Mouse (Mus musculus): ENCODE data around the gene Srpk1. TPM values are rescaled to one million over a fixed set of nuclear protein-coding genes. Genes with fewer than 3 reads are reported as not detected.
A peak's percentile ranks its signal among the peaks of the same experiment; 100 is the strongest.
"Not testable (repeated sequence)": the region's sequence is repeated elsewhere in the genome, so short reads cannot be mapped to it uniquely, and the experiment has no call there.

The Srpk1 gene
- polyA plus RNA-seq, 1 experiment from 2014 or later = 89.1 TPM

DNA sequence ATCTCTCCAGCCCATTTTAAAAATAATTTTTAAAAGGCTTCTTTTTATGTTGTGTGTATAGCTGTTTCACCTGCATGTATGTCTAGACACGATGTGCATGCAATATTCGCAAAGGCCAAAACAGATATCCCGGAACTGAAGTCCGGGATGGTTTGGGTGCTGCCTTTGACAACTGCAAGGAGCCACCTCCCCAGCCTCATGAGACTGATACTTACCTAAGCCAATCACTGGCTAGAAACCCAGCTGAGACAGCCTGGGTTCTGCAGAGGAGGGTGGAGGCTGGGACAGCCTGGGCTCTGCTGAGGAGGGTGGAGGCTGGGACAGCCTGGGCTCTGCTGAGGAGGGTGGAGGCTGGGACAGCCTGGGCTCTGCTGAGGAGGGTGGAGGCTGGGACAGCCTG, 68.5 kb downstream of the Srpk1 start:
- ATAC-seq (ENCODE audit: low read depth); DNase-seq (ENCODE audit: low spot score); H3K27ac ChIP-seq (replicated peaks; ENCODE audit: low read depth, low read length); H3K36me3 ChIP-seq (ENCODE audit: control insufficient read depth, insufficient read depth, low read length); H3K27me3 ChIP-seq (replicated peaks; ENCODE audit: control insufficient read depth, insufficient read depth, low read length); H3K9ac ChIP-seq (ENCODE audit: low read depth, low read length); H3K4me3 ChIP-seq (ENCODE audit: low read depth, low read length); H3K4me2 ChIP-seq (ENCODE audit: low read depth, low read length); H3K9me3 ChIP-seq (ENCODE audit: control insufficient read depth, low read length): not testable (repeated sequence)
- peaks cover 14% of the 10 kb centered on the region; the same call in 1 of the 2 replicates for H3K4me1 ChIP-seq (ENCODE audit: control insufficient read depth, insufficient read depth, low read length)
- WGBS = 82% methylated on average over 4 of the region's 4 CpGs

DNA sequence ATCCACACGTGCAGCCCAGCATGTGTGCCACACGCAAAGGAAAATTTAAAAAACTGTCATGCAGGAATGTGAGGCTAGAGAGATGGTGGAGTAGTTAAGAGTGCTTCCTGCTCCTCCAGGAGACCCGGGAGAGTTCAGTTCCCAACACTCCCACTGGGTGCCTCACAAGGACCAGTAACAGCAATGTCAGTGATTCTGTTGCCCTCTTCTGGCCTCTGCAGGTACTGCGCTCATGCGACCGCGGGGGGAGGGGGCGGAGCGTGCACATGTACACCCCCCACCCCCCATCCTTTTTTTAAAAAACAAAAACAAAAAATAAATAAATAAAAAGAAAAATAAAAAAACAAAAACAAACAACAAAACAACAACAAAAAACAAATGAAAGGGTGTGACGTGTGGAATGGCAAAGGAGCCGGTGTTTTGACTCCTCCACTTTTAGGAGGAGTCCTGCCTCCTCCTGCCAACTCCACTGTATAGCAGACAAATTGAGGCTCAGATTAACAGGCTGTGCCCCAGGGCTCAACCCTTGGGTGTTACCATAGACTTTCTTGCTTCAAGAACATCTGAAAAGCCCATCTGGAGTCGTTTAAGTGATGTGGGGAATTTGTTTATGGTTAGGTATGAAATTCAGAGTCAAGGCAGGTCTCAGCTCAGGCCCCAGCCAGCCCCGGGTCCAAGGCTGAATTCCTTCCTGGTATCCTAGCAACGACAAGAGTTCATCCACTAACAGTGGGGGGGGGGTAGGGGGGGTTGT, 69.3 kb downstream of the Srpk1 start:
- no peak overlapping the region for H3K27ac ChIP-seq (replicated peaks; ENCODE audit: low read depth, low read length)
- ATAC-seq (ENCODE audit: low read depth) = peak; percentile 54; the same call in 1 of the 2 replicates
- H3K9me3 ChIP-seq (ENCODE audit: control insufficient read depth, low read length) = no peaks in the 10 kb centered on the region

DNA sequence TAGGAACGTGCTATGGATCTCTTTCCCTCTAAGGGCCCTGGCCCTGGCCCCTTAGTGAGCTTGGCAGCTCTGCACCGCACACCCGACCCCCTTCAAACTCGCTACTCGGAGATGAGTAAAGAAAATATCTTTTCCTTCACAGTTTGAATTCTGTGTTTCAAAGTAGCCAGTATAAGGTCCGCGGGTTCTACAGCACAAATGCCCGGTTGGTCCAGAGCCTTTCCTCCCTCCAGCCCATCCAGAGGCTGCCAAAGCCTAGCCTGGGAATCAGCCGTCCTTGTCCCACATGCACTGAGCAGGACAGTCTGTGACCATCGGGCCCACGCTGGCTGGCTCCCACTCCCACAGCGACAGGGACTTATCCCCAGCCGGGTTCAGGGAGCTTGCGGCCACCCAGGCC, 73.4 kb downstream of the Srpk1 start, which contains the start of gene Clpsl2:
Clpsl2 (plus strand) TSS at position 301 of the 400 bp plus-strand sequence.
- H3K4me3 ChIP-seq (ENCODE audit: low read depth, low read length) = no peak within 1 kb of the TSS
- no peak within 1 kb of the TSS for H3K9ac ChIP-seq (ENCODE audit: low read depth, low read length)
- WGBS = 70% methylated on average over 14 of the region's 14 CpGs
- no peaks in the 10 kb centered on the region for H3K9me3 ChIP-seq (ENCODE audit: control insufficient read depth, low read length)
- no peak within 1 kb of the TSS for H3K27ac ChIP-seq (replicated peaks; ENCODE audit: low read depth, low read length)
- H3K27me3 ChIP-seq (replicated peaks; ENCODE audit: control insufficient read depth, insufficient read depth, low read length) = no peaks in the 10 kb centered on the region
- H3K4me1 ChIP-seq (ENCODE audit: control insufficient read depth, insufficient read depth, low read length) = 0 out of 2 replicates have a peak, but pooled peaks cover 5% of the 10 kb centered on the region
- ATAC-seq (ENCODE audit: low read depth) = no peak
- DNase-seq (ENCODE audit: low spot score) = no peak
- H3K4me2 ChIP-seq (ENCODE audit: low read depth, low read length) = no peak within 1 kb of the TSS
- no peaks in the 10 kb centered on the region for H3K36me3 ChIP-seq (ENCODE audit: control insufficient read depth, insufficient read depth, low read length)

More for the DNA sequence above, 69.3 kb downstream of the Srpk1 start:
- H3K4me1 ChIP-seq (ENCODE audit: control insufficient read depth, insufficient read depth, low read length) = peaks cover 14% of the 10 kb centered on the region; the same call in 1 of the 2 replicates
- no peak overlapping the region for H3K9ac ChIP-seq (ENCODE audit: low read depth, low read length)
- no peaks in the 10 kb centered on the region for H3K27me3 ChIP-seq (replicated peaks; ENCODE audit: control insufficient read depth, insufficient read depth, low read length)
- 2% methylated on average over 14 of the region's 14 CpGs for WGBS
- no peaks in the 10 kb centered on the region for H3K36me3 ChIP-seq (ENCODE audit: control insufficient read depth, insufficient read depth, low read length)
- H3K4me3 ChIP-seq (ENCODE audit: low read depth, low read length) = no peak overlapping the region
- DNase-seq (ENCODE audit: low spot score) = peak; percentile 90
- no peak overlapping the region for H3K4me2 ChIP-seq (ENCODE audit: low read depth, low read length)

DNA sequence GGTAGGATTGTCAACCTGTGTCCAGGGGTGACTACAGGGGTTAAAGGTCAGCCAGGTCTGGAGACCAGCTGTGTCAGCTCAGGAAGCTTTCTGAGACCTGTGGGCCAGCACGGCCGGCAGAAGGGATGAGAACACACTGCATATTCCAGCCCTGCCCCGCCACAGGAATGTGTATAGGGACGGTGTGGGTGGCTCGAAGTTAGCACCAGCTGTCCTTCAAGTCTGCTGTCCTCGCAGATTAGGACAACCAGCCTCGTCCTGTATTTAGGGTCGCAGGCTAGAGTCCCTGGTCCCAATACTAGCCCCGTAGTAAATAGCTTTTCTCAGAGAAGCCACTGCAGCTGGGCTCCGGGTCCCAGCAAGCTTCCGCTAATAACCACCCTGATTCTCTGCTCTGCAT, 74.0 kb downstream of the Srpk1 start:
- 0 out of 2 replicates have a peak, but pooled peaks cover 5% of the 10 kb centered on the region for H3K4me1 ChIP-seq (ENCODE audit: control insufficient read depth, insufficient read depth, low read length)

GRCm38 (mm10) chr17:28546925-28547324, 75.6 kb downstream of the Srpk1 start:
- DNase-seq (ENCODE audit: low spot score) (no peak), ATAC-seq (ENCODE audit: low read depth) (no peak)
- no peaks in the 10 kb centered on the region for H3K4me1 ChIP-seq (ENCODE audit: control insufficient read depth, insufficient read depth, low read length)
- no peak overlapping the region for H3K9ac ChIP-seq (ENCODE audit: low read depth, low read length)
- no peaks in the 10 kb centered on the region for H3K36me3 ChIP-seq (ENCODE audit: control insufficient read depth, insufficient read depth, low read length)
- H3K27me3 ChIP-seq (replicated peaks; ENCODE audit: control insufficient read depth, insufficient read depth, low read length) = no peaks in the 10 kb centered on the region
- no peak overlapping the region for H3K4me3 ChIP-seq (ENCODE audit: low read depth, low read length)
- no peak overlapping the region for H3K4me2 ChIP-seq (ENCODE audit: low read depth, low read length)
- H3K27ac ChIP-seq (replicated peaks; ENCODE audit: low read depth, low read length) = no peak overlapping the region
- H3K9me3 ChIP-seq (ENCODE audit: control insufficient read depth, low read length) = peaks cover under 1% of the 10 kb centered on the region; the same call in 1 of the 2 replicates
- WGBS = 84% methylated on average over 1 of the region's 1 CpGs

More for the DNA sequence above, 74.0 kb downstream of the Srpk1 start:
- Histone ChIP-seq H3K27ac (replicated peaks; ENCODE audit: low read depth, low read length) (no peak overlapping the region), H3K4me2 (ENCODE audit: low read depth, low read length) (no peak overlapping the region), H3K27me3 (replicated peaks; ENCODE audit: control insufficient read depth, insufficient read depth, low read length) (no peaks in the 10 kb centered on the region), H3K4me3 (ENCODE audit: low read depth, low read length) (no peak overlapping the region), H3K9me3 (ENCODE audit: control insufficient read depth, low read length) (no peaks in the 10 kb centered on the region), H3K9ac (ENCODE audit: low read depth, low read length) (no peak overlapping the region), H3K36me3 (ENCODE audit: control insufficient read depth, insufficient read depth, low read length) (no peaks in the 10 kb centered on the region)
- WGBS = 58% methylated on average over 10 of the region's 11 CpGs
- ATAC-seq (ENCODE audit: low read depth) = no peak
- no peak for DNase-seq (ENCODE audit: low spot score)

DNA sequence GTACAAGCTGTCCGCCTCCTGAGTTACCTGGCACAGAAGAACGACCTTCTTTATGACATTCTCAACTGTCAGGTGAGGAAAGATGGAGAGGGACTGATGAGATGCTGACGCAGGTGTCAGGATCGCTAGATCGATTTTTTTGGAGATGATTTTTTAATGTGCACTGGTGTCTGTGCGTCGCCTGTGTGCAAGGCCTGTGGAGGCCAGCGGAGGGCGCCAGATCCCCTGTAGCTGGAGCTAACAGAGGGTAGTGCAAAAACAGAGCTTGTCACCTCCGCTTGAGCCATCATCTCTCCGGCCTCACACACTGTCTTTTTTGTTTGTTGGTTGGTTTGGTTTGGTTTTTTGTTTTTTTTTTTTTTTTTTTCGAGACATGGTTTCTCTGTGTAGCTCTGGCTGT, 84.6 kb downstream of the Srpk1 start:
- DNase-seq (ENCODE audit: low spot score) (no peak), ATAC-seq (ENCODE audit: low read depth) (no peak)
- 44% methylated on average over 12 of the region's 12 CpGs for WGBS
- no peaks in the 10 kb centered on the region for H3K4me1 ChIP-seq (ENCODE audit: control insufficient read depth, insufficient read depth, low read length)
- no peak overlapping the region for H3K4me2 ChIP-seq (ENCODE audit: low read depth, low read length)
- no peaks in the 10 kb centered on the region for H3K36me3 ChIP-seq (ENCODE audit: control insufficient read depth, insufficient read depth, low read length)
- peaks cover 30% of the 10 kb centered on the region for H3K9me3 ChIP-seq (ENCODE audit: control insufficient read depth, low read length)
- H3K27me3 ChIP-seq (replicated peaks; ENCODE audit: control insufficient read depth, insufficient read depth, low read length) = no peaks in the 10 kb centered on the region
- H3K9ac ChIP-seq (ENCODE audit: low read depth, low read length) = no peak overlapping the region
- H3K27ac ChIP-seq (replicated peaks; ENCODE audit: low read depth, low read length) = no peak overlapping the region
- no peak overlapping the region for H3K4me3 ChIP-seq (ENCODE audit: low read depth, low read length)

Small RNAs within 50 kb of the gene (microRNA-seq; reads per million reads assigned to microRNA genes)
- gene Mir6969 (ENCODE audit: borderline number of aligned reads) = not detected

Other genes with a start within 250 kb of the Srpk1 start
- gene Fkbp5, start 105.2 kb downstream of the Srpk1 start, polyA plus RNA-seq (2014; fragmentation: Nextera tagmentation; extraction: Ambion mirVana) = 8.4 and 11.7 TPM in 2 replicates
- not detected in 2 replicates for gene Armc12, start 91.9 kb downstream of the Srpk1 start, polyA plus RNA-seq (2014; fragmentation: Nextera tagmentation; extraction: Ambion mirVana)
- gene Clpsl2, start 73.3 kb downstream of the Srpk1 start, polyA plus RNA-seq (2014; fragmentation: Nextera tagmentation; extraction: Ambion mirVana) = not detected in 2 replicates
- gene Clps, start 61.9 kb downstream of the Srpk1 start, polyA plus RNA-seq (2014; fragmentation: Nextera tagmentation; extraction: Ambion mirVana) = not detected in 2 replicates
- gene Lhfpl5, start 47.1 kb downstream of the Srpk1 start, polyA plus RNA-seq (2014; fragmentation: Nextera tagmentation; extraction: Ambion mirVana) = 0.31 and 0.70 TPM in 2 replicates
- 0.58 and 0.90 TPM in 2 replicates for gene Slc26a8, start 67.5 kb upstream of the Srpk1 start, polyA plus RNA-seq (2014; fragmentation: Nextera tagmentation; extraction: Ambion mirVana)
- 51.8 and 52.8 TPM in 2 replicates for gene Mapk14, start 68.6 kb upstream of the Srpk1 start, polyA plus RNA-seq (2014; fragmentation: Nextera tagmentation; extraction: Ambion mirVana)
- gene AC170998.1, start 103.4 kb upstream of the Srpk1 start, polyA plus RNA-seq (2014; fragmentation: Nextera tagmentation; extraction: Ambion mirVana) = 1.5 and 2.1 TPM in 2 replicates
- 31.8 and 33.5 TPM in 2 replicates for gene Mapk13, start 146.6 kb upstream of the Srpk1 start, polyA plus RNA-seq (2014; fragmentation: Nextera tagmentation; extraction: Ambion mirVana)
- gene Brpf3, start 178.4 kb upstream of the Srpk1 start, polyA plus RNA-seq (2014; fragmentation: Nextera tagmentation; extraction: Ambion mirVana) = 10.0 and 10.2 TPM in 2 replicates
- 1.5 and 1.8 TPM in 2 replicates for gene Pnpla1, start 235.7 kb upstream of the Srpk1 start, polyA plus RNA-seq (2014; fragmentation: Nextera tagmentation; extraction: Ambion mirVana)

Measured in embryonic facial prominence, embryonic 14.5 days (tissue).